Mouse (Mus musculus) thymus, postnatal 36 days (tissue): ENCODE data around the gene Pef1.
A peak's percentile ranks its signal among the peaks of the same experiment; 100 is the strongest.

Experiments used
- DNase-seq, 2 experiments: peaks; one replicate each; pipeline ENCODE4 v3.0.0; 2022; ENCODE audit warnings: mixed read lengths in 2 of 2

Pef1 gene

GRCm38 (mm10) chr4:130101183-130101582 lies 1.2 kb upstream of the Pef1 start:
- DNase-seq = no peak

GRCm38 (mm10) chr4:130103632-130104031 lies 1.3 kb downstream of the Pef1 start:
- no peak for DNase-seq

DNA sequence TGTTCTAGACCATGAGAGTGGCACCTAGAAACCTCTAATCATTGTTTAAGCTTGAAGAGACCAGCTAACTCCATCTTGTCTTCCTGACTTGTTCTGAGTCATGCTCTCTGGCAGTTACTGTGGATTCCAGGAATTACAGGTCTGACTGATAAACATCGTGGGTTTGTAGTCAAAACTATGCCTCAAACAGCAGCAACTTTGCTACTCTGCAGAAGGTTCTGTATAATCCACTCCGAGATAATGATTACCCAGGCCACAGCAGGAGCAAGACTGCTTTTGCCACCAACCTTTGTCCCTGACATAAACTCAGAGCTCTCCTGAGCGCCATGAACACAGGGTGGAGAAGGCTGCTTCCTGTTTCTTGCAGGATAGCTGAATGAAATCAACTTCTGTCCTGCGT lies 2.2 kb downstream of the Pef1 start:
- no peak for DNase-seq

GRCm38 (mm10) chr4:130107065-130107443 lies 4.7 kb downstream of the Pef1 start:
- DNase-seq = no peak

DNA sequence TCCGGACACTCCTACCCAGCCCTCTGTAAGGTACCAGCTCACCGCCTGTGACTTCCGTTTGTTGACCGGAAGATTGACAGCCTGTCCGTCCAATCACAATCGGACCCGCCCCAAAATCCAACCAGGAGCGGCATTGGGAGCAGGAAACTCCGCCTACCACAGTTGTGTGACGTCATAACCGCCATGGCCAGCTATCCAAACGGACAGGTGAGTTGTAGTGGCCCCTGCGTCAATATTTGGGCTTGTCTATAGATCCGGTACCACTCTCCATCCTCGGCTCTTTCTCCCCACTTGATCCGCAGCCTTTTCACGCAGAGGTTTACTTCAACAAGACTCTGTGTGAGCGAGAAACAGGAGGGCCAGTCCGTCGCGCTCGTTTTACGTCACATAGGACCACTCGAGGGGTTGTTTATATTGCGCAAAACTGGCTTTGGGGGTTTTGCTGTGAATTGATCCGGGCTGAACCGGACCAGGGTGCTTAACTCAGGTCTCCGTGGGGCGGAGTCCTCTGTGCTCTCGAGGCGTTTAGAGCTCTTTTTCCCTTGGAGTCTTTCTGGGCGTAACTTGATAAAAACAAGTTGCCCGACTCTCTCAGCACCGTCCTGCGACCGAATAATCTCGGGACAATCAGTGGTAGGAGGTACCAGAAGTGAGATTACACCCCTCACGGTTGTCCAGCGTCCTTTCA lies 5.2 kb downstream of the Pef1 start:
- peak; percentile 99 to 100 for DNase-seq

GRCm38 (mm10) chr4:130108929-130109328 lies 6.6 kb downstream of the Pef1 start:
- DNase-seq = no peak

DNA sequence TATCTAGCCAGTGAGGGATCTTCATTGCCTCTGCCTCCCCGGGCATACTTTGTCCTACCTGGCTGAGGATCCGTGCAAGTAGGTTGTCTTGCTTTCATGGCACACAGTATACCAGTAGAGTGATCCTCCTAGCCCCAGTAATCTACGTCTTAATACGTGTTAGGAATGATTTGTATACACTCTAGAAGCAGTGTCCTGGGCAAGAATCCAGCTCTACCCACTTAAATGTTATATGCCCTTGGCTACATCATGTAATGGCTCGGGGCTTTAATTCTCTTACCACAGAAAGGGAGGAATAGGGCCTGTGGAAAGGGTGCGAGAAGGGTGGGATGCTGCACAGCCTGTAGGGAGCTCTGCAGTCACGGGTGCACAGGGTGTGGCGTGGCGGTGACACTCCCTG lies 7.3 kb downstream of the Pef1 start:
- DNase-seq = no peak

DNA sequence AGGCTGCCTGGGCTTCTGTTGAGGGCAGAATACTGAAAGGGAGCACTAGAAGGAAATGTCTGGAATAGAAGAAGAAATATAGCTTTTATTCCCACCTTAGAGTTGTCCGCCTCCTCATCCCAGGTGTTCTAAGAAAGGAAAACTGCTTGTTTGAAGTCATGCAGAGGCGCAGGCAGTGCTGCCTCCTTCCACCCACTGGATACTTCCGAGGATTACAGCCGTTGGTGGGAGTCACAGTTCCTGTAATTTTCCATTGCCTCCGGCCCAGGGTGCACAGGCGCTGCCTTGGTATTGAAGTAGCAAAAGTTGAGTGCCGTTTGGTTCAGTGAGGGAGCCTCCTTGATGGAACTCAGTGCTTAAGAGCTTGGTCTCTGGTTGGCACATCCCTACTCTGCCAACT lies 7.7 kb downstream of the Pef1 start:
- DNase-seq = no peak

GRCm38 (mm10) chr4:130112299-130112698 lies 9.9 kb downstream of the Pef1 start:
- DNase-seq = no peak

- no peak for DNase-seq
Measured at GRCm38 (mm10) chr4:130112732-130113131, 10.4 kb downstream of the Pef1 start.

DNA sequence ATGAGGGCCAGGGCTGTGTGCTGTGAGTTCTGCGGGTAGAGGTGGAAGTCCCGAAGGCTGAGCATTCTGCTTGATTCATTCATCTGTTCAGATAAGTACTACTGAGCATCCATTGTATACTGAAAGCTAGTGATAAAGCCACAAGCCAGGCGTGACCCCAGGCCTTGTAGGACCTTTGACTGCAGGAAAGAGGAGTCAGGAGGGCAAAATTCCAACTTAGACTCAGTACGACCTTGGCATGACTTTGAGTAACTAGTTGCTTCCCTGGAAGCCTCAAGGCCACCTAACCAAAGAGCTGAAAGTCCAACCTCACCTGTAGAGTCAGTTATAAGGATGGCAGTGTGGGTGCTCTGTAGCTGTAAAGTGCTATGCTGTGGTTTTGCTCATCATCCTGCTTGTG lies 18.4 kb downstream of the Pef1 start:
- DNase-seq = no peak

- no peak for DNase-seq
Measured at GRCm38 (mm10) chr4:130121560-130121959, 19.2 kb downstream of the Pef1 start.

DNA sequence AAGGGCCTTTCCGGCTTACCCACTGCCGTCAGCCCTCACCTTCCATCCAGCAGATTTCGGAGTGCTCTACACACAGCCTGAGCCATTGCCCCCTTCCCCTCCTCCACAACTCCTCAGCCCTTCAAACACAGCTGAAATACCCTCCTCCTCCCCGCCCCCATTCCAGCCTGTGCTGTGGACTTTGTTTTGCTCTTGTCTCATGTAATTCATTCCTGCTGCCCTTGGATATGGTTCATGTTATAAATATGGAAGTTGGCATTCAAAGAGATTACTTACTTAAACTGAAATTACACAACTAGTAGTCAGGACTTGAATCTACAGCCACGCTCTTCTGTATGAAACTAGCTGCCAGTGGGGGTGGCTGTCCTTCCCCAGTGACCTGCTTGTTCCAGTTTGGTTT lies 20.7 kb downstream of the Pef1 start:
- DNase-seq = no peak

DNA sequence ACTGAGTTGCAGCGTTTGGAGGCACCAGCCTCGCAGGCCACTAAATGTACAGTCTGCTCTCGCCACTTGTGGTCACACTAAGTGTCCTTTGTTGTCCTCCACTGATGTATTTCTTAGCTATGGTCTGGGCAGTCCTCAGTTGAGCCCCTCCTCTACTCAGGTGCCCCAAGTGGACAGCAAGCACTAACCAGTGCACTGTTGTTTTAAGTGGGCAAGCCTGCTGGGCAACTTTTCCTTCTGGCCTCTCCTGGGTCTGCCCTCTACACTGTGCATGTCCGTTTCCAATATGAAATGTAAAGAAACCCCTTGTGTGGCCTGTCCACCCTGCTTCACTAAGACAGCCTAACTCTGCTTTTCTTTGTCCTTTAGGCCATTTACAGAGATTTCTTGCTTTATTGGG lies 21.8 kb downstream of the Pef1 start:
- no peak for DNase-seq

DNA sequence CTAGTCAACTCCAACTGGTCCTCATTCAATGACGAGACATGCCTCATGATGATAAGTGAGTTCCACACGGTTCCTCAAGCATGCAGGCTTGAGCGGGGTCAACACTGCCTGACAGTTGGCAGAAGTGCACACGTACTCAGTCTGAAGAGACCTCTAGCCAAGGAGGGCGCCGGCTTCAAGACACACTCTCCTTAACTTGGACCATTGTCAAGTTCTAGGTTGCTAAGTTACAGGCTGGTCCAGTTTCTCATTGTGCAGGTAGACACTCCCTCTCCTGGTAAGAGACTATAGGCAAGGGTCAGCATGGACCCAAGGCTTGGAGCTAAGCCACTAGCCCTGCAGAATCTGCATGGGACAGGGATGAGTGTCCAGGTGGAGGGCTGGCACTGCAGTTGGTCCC lies 22.8 kb downstream of the Pef1 start:
- DNase-seq = no peak

DNA sequence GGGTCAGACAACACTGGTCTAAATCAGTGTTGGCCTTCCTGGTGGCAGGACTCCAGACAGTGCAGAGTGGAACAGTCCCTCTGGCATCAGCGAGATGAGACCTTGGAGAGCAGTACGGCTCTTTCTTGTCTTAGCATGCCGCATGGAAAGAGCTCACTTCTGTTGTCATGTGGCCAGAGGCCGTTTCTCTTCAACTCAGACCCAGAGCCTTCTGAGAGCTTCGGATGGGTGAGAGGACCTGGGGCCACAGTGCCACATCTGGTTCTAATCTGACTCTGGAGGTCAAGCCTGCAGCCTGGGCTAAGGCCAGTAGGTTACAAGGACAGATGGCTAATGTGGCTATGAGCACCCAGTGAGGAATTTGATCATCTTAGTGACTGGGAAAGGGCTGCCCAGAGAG lies 23.6 kb downstream of the Pef1 start:
- DNase-seq = no peak

- no peak for DNase-seq
Measured at GRCm38 (mm10) chr4:130128907-130129306, 26.5 kb downstream of the Pef1 start.

DNA sequence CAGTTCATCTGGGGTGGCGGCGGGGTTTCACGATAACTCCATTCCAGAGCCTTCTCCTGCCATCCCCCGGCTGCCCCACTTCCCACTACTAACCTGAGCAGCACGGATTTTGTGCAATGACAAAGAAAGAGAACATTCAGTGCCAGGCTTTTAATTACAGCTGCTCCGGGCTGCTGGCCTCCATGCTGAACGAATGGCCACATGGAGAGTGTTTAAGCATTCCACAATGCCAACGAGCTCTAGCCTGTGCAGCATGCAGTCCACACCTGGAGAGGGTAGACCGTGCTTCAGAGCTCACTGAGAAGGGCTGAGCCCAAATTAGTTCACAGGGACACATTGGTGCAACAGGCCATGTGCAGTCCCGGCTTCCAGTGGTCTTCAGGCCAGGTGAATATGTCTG lies 27.7 kb downstream of the Pef1 start:
- DNase-seq = no peak

DNA sequence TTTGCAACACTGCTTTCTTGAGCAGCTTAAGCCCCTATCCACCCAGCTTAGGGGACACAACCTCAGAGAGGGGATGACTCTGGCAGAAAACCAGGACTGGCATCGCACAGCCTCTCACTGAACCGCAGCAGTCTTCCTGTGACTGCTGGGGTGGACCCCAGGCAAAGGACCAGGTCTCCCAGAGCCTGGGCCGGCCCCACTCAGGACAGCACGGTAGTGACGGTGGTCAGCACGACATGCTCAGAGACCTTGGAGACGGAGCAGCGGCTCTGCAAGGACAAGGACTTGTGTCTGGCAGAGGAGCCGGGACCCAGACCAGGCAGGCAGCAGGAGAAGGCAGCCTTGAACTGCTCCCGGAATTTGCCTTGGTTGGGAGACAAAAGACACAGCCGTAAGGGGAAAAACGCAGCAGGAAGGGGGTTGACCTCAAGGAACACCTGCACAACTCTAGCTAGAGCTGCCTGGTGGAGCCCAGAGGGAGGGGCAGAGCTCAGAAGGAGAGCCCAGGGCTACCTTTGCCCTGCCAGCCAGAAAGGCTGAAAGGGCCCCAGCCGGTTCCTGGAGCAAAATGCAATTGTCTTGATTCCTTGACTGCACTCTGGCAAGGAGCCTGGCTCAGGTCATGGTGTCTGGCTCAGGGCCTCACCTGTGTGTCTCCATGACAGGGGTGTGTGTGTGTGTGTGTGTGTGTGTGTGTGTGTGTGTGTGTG lies 28.4 kb downstream of the Pef1 start:
- no peak for DNase-seq

DNA sequence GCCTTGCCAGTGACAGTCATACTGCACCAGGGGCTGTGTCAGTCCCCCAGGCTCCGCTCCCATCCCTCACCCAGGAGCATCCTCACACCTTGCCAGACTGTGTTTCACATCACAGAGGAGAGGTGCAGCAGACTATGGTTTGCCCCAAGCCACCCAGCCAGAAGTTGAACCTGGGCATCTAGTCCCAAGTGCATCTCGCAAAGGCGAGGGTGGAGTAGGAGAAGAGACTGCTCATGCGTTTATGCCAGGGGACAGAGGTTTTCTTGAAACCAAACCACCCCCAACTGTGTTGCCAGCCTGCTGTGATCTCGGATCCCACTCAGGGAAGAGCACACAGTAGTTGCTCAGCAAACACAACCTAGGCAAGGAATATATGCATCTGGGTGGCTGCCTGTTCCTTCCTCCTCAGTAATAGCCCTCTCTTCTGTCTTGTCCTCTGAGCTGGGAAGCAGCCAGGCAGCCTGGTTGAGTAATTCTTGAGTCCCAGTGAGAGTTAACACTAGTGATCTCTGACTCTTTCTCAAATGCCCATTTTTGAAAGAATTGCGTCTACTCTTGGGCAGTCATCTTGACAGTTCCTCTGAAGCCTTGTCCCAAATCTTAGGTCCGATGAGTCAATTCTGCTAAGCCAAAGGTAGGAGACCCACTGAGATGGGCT lies 29.2 kb downstream of the Pef1 start:
- DNase-seq = no peak

DNA sequence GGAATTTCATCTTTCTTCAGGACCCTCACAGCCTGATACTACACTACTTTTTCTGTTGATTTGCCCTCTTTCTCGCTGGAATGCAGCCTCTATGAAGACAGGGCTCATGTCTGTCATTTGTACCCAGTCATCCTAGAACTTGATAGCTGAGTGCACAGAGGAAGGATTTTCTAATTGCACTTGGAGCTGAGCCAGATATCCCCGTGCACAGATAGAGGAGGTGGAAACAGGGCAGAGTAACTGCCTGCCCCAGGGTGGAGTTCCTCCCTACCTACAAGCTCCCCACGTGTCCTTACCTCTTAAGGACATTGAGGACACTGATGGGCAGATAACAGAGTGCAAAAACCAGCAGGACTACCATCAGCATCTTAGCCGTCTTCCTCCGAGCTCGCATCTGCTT lies 31.0 kb downstream of the Pef1 start:
- no peak for DNase-seq

DNA sequence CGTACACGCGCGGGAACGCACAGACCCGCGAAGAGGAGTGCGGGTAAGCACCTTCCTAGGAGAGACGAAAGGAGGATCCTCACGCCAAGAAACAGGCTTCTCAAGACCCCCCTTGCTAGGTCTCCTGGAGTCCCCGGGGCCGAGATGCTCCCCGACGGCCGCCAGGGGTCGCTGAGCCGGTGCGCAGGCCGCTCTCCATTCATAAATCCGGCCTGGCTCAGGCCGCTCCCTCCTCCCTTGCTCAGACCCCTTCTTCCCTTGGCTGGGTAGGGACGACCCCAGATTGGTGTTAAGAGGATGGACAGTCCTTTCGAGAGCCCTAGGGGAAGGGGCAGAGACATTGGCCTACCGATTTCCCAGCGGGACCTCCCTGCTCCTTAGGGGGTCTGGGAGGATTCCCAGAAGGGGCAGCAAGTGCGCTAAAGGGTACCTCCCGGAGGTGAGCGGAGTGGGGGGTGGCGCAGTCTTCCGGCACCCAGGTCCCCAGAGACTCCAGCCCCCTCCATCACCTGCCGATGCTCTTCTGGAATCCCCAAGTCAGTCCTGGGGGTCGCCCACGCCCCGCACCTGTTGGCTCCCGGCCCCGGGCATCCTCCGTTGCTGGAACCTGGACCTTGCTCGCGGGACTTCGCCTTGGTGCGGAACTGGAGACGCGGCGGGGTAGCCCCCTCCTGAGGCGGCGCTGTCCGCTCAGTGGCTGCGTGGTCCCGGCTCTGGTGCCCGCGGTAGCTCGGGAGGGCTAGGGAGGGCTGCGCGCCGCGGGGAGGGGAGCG lies 36.3 kb downstream of the Pef1 start:
- peak; percentile 51 to 53 for DNase-seq

GRCm38 (mm10) chr4:130139214-130139492 lies 36.8 kb downstream of the Pef1 start, which contains the start of gene Hcrtr1:
TSS of gene Hcrtr1 (minus strand) at chr4:130139359.
- DNase-seq = no peak

GRCm38 (mm10) chr4:130140992-130141402 lies 38.6 kb downstream of the Pef1 start:
- no peak for DNase-seq
